Mouse (Mus musculus): Measurements from ENCODE around the gene Ptpdc1. TPM values are rescaled to one million over a fixed set of nuclear protein-coding genes. Genes with fewer than 3 reads are reported as not detected.

Ptpdc1 gene
- polyA plus RNA-seq, 1 experiment from 2014 or later: 13.7 TPM

DNA sequence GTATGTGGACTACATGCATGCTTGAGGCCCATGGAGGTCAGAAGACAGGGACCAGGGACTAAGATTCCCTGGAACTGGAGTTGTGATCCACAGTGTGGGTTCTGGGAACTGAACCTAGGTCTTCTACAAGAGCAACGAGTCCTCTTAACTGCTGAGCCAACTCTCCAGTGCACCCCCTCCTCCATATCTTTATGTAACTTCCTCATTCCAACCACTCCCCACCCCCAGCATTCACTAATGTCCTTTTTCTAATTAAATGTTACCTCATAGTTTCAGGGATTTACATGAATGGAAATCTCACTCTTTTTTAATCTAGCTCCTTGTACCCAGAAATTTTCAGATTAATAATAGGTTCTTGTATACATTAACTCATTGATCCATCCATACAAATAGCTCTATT lies 69.5 kb downstream of the Ptpdc1 start:
- no peak for TF ChIP-seq CTCF (IDR thresholded peaks at IDR 0.05; ENCODE audit: low read depth)
- Histone ChIP-seq H3K9ac (no peak overlapping the region), H3K9me3 (ENCODE audit: low read depth, low read length) (no peaks in the 10 kb centered on the region), H3K4me1 (ENCODE audit: insufficient read depth) (peaks cover 19% of the 10 kb centered on the region), H3K4me3 (ENCODE audit: low read depth, low read length) (no peak overlapping the region), H3K4me2 (no peak overlapping the region), H3K27ac (ENCODE audit: low read depth) (no peak overlapping the region), H3K27me3 (ENCODE audit: insufficient read depth, low read length) (no peaks in the 10 kb centered on the region), H3K36me3 (ENCODE audit: insufficient read depth) (no peaks in the 10 kb centered on the region)
- WGBS: 61% methylated on average over 1 of the region's 1 CpGs
- ATAC-seq (ENCODE audit: insufficient read depth) (no peak), DNase-seq (no peak)

DNA sequence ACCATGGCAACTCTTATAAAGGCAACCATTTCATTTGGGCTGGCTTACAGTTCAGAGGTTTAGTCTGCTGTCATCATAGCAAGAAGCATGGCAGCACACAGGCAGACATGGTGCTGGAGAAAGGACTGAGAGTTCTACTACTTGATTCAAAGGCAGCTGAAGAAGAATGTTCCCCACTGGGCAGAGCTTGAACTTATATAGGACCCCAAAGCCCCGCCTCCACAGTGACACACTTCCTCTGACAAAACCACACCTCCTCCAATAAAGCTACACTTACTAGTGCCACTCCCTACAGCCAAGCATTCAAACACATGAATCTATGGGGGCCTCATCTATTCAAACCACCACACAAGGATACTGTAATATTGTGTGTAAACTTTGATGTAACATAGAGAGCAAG lies 70.9 kb downstream of the Ptpdc1 start:
- ATAC-seq (ENCODE audit: insufficient read depth) (no peak), DNase-seq (no peak)
- no peak overlapping the region for H3K27ac ChIP-seq (ENCODE audit: low read depth)
- H3K9ac ChIP-seq: no peak overlapping the region
- no peak overlapping the region for H3K4me3 ChIP-seq (ENCODE audit: low read depth, low read length)
- H3K4me1 ChIP-seq (ENCODE audit: insufficient read depth): peaks cover 19% of the 10 kb centered on the region
- H3K27me3 ChIP-seq (ENCODE audit: insufficient read depth, low read length): no peaks in the 10 kb centered on the region
- no peaks in the 10 kb centered on the region for H3K9me3 ChIP-seq (ENCODE audit: low read depth, low read length)
- WGBS: 67% methylated on average over 1 of the region's 1 CpGs
- H3K36me3 ChIP-seq (ENCODE audit: insufficient read depth): no peaks in the 10 kb centered on the region
- no peak for TF ChIP-seq CTCF (IDR thresholded peaks at IDR 0.05; ENCODE audit: low read depth)
- H3K4me2 ChIP-seq: no peak overlapping the region

DNA sequence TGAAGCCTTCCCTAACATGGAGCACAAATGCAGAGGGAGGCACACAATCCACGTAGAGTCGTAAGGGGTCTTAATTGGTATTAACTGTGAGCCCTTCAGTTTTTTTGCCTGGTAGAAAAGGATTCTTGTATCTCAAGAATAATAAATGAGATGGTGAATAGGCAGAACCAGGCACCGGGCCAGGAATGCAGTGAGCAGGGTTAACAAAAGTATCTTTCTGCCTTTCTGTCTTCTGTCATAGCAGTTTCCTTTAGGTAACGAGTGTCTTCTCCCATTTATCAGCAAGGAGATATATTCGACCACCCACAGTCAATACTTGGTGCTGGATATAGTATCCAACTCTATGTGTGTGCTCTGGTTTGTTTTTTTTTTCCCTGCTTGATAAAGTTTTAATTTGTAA lies 72.0 kb downstream of the Ptpdc1 start:
- peaks cover 19% of the 10 kb centered on the region for H3K4me1 ChIP-seq (ENCODE audit: insufficient read depth)
- no peaks in the 10 kb centered on the region for H3K27me3 ChIP-seq (ENCODE audit: insufficient read depth, low read length)
- DNase-seq (peak; percentile 69), ATAC-seq (ENCODE audit: insufficient read depth) (no peak)
- peak overlapping the region; percentile 63; the same call in 1 of the 2 replicates for H3K4me2 ChIP-seq
- peak overlapping the region; percentile 98 for H3K27ac ChIP-seq (ENCODE audit: low read depth)
- no peaks in the 10 kb centered on the region for H3K9me3 ChIP-seq (ENCODE audit: low read depth, low read length)
- no peak overlapping the region for H3K4me3 ChIP-seq (ENCODE audit: low read depth, low read length)
- TF ChIP-seq CTCF (IDR thresholded peaks at IDR 0.05; ENCODE audit: low read depth): no peak
- 28% methylated on average over 5 of the region's 5 CpGs for WGBS
- no peaks in the 10 kb centered on the region for H3K36me3 ChIP-seq (ENCODE audit: insufficient read depth)
- no peak overlapping the region for H3K9ac ChIP-seq

DNA sequence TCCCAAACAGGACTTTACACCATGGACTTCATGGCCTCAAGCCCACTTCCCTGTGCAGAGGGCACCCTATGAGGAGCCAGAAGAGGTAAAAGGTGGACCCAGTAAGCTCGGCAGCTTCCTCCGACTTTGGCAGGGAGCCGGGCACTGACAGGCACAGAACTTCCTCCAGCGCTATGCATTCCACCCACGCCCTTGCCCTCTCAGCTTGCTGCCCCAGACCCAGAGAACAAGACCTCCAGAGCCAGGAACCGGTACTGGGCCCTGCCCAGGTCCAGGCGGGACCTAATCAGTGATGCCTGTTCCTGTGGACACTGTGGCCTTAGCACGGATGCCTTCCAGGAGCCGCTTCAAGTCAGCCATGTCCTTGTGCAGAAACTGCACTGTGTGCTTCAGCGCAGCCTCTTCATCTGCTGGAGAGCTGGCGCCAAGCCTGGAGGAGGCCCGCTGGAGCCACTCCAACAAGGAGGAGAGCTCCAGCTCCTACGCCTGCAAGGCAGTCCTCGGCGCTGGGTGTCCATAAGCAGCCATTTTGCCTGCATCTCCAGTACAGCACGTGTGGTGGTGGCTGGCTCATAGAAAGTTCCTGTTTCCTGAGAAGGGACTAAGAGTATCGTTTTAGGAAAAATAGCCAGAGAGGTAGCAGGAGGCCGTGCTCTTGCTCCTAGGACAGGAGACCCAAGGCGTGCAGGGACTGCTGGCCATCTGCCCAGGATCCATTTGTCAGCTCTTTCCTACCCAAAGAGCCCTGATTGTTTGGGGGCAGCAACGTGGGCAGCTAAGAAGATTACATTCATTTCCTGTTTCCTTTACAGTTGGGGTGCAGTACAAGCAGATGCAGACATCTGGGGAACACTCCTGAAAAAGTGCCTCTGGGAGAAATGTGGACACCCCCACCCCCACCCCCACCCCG lies 73.0 kb downstream of the Ptpdc1 start:
- H3K27me3 ChIP-seq (ENCODE audit: insufficient read depth, low read length): no peaks in the 10 kb centered on the region
- ATAC-seq (ENCODE audit: insufficient read depth): peak; percentile 92
- TF ChIP-seq CTCF (IDR thresholded peaks at IDR 0.05; ENCODE audit: low read depth): no peak
- no peaks in the 10 kb centered on the region for H3K9me3 ChIP-seq (ENCODE audit: low read depth, low read length)
- peak; percentile 97 for DNase-seq
- peak overlapping the region; percentile 25 for H3K4me3 ChIP-seq (ENCODE audit: low read depth, low read length)
- peaks cover 19% of the 10 kb centered on the region for H3K4me1 ChIP-seq (ENCODE audit: insufficient read depth)
- peak overlapping the region; percentile 63 for H3K4me2 ChIP-seq
- peak overlapping the region; percentile 47 for H3K9ac ChIP-seq
- 18% methylated on average over 21 of the region's 21 CpGs for WGBS
- peak overlapping the region; percentile 98 for H3K27ac ChIP-seq (ENCODE audit: low read depth)
- H3K36me3 ChIP-seq (ENCODE audit: insufficient read depth): no peaks in the 10 kb centered on the region

DNA sequence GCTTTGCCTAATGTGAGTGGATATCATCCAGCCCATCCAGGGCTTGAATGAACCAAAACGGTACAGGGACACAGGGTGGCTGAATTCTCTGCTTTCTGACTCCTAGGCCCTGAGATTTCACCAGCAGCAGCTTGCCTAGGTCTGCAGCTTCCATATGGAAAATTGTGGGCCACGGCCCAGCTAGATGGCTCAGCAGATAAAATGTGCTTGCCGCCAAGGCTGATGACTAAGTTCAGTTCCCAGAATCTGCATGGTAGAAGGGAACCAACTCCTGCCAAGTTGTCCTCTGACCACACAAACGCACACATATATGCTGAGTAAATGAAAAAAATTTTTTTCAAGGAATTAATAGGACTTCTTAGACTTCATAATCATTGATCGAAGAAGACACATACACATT lies 77.2 kb downstream of the Ptpdc1 start:
- H3K9me3 ChIP-seq (ENCODE audit: low read depth, low read length): no peaks in the 10 kb centered on the region
- no peaks in the 10 kb centered on the region for H3K27me3 ChIP-seq (ENCODE audit: insufficient read depth, low read length)
- DNase-seq (no peak), ATAC-seq (ENCODE audit: insufficient read depth) (no peak)
- peaks cover 5% of the 10 kb centered on the region; the same call in 1 of the 2 replicates for H3K36me3 ChIP-seq (ENCODE audit: insufficient read depth)
- TF ChIP-seq CTCF (IDR thresholded peaks at IDR 0.05; ENCODE audit: low read depth): no peak
- WGBS: 84% methylated on average over 5 of the region's 5 CpGs
- H3K9ac ChIP-seq: no peak overlapping the region
- H3K4me3 ChIP-seq (ENCODE audit: low read depth, low read length): no peak overlapping the region
- peaks cover 28% of the 10 kb centered on the region for H3K4me1 ChIP-seq (ENCODE audit: insufficient read depth)
- no peak overlapping the region for H3K4me2 ChIP-seq
- no peak overlapping the region for H3K27ac ChIP-seq (ENCODE audit: low read depth)

DNA sequence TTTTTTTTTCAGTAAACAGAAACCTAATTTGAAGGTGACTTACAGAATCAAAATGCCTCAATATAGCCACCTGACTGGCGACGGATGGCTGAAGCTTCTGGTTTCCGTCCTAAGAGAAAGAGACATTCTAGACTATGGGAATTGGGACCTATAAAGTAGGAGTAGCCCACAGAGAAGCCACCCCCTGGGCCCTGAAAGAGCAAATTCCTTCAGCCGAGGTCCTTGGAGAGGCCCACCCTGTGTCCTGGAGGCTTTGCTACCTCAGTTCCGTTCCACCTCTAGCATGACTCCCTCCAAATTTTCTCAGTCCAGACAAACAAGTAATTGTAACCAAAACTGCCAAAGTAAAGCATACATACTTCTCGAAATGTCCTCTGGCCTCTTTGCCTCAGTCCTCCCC lies 77.8 kb downstream of the Ptpdc1 start:
- peaks cover 23% of the 10 kb centered on the region for H3K4me1 ChIP-seq (ENCODE audit: insufficient read depth)
- H3K9ac ChIP-seq: no peak overlapping the region
- no peak overlapping the region for H3K4me2 ChIP-seq
- no peak overlapping the region for H3K4me3 ChIP-seq (ENCODE audit: low read depth, low read length)
- TF ChIP-seq CTCF (IDR thresholded peaks at IDR 0.05; ENCODE audit: low read depth): no peak
- H3K36me3 ChIP-seq (ENCODE audit: insufficient read depth): peaks cover 5% of the 10 kb centered on the region; the same call in 1 of the 2 replicates
- 90% methylated on average over 6 of the region's 6 CpGs for WGBS
- DNase-seq: no peak
- no peaks in the 10 kb centered on the region for H3K9me3 ChIP-seq (ENCODE audit: low read depth, low read length)
- no peaks in the 10 kb centered on the region for H3K27me3 ChIP-seq (ENCODE audit: insufficient read depth, low read length)
- 0 out of 2 replicates have a peak overlapping the region, but pooled peaks have one; percentile 0 for H3K27ac ChIP-seq (ENCODE audit: low read depth)
- ATAC-seq (ENCODE audit: insufficient read depth): no peak

DNA sequence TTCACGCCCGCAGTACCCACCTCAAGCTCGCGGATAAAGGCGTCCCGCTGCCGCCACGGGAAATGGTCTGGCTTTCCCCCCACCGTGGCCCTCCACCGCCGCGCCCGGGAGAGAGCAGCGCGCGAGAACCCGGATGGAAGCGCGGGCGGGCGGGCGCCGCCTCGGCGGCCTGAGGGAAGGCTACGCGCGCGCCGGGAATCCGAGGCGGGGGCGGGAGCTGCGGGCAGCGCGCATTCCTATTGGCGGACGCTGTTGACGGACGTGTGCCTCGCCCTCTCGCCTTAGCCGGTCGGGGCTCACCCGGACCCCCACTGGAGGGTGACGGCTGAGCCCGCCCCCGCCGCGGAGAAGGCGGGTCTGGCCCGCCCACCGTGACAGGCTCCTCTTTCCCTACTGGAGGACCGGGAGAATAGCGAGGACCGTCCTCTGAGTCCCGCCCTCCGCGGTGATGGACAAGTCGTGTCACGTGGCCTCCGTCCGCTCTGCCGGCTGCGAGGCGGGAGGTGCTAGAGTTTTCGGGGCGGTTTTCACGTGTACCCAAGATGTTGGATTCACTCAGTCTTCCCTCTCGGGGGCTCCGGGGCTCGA lies 79.0 kb downstream of the Ptpdc1 start:
- Histone ChIP-seq H3K4me3 (ENCODE audit: low read depth, low read length) (peak overlapping the region; percentile 97), H3K27ac (ENCODE audit: low read depth) (peak overlapping the region; percentile 100), H3K9me3 (ENCODE audit: low read depth, low read length) (no peaks in the 10 kb centered on the region), H3K36me3 (ENCODE audit: insufficient read depth) (peaks cover 5% of the 10 kb centered on the region; the same call in 1 of the 2 replicates), H3K4me1 (ENCODE audit: insufficient read depth) (peaks cover 19% of the 10 kb centered on the region), H3K4me2 (peak overlapping the region; percentile 61), H3K9ac (peak overlapping the region; percentile 99), H3K27me3 (ENCODE audit: insufficient read depth, low read length) (no peaks in the 10 kb centered on the region)
- whole genome bisulfite sequencing: 1% methylated on average over 68 of the region's 72 CpGs
- DNase-seq (peak; percentile 99), ATAC-seq (ENCODE audit: insufficient read depth) (peak; percentile 97)
- TF ChIP-seq CTCF (IDR thresholded peaks at IDR 0.05; ENCODE audit: low read depth): 0 out of 2 replicates have a peak, but pooled peaks have one; percentile 2

Data from lung, embryonic 14.5 days (tissue).